Mouse (Mus musculus) ES-E14 (cell line): Measurements from ENCODE around the gene Ubtd2.

Source experiments
- CHD2 ChIP-seq: IDR thresholded peaks from 2 replicates; pipeline ENCODE4 v1.6.1; 2014; ENCODE audit warnings: mild to moderate bottlenecking, low read depth, low read length, inconsistent platforms
- MAFK ChIP-seq: IDR thresholded peaks from 2 replicates; pipeline ENCODE4 v1.6.1; 2014; ENCODE audit warnings: mild to moderate bottlenecking, low read depth, low read length, inconsistent platforms; ENCODE audit not compliant: insufficient read depth

GRCm38 (mm10) chr11:32532765-32533481 lies 77.8 kb downstream of the Ubtd2 start, which contains the start of gene Stk10:
- no peak for TF ChIP-seq MAFK
- no peak for TF ChIP-seq CHD2
